Mouse (Mus musculus): ENCODE data around the gene Ttc27. TPM values are rescaled to one million over a fixed set of nuclear protein-coding genes. Genes with fewer than 3 reads are reported as not detected.

Ttc27 gene
- polyA plus RNA-seq, 1 experiment from 2014 or later = 15.6 TPM

DNA sequence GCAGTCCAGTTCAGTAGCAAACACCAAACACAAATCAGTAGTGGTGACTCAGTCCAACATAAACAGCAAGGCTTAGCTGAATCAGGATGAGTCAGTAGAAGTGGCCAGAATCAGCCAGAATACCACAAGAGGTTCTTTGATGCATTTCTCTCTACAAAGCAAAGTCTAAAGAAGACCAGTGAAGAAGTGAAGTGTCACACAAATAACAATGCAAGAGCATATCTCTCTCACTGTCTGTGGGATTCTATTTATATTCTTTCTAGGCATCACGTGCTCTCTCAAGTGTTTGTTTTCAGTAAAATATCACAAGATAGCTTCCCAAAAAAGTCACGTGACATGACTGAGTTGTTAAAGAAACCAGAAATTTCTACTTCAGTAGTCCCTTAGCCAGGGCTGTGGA lies 102.2 kb downstream of the Ttc27 start:
- no peaks in the 10 kb centered on the region for H3K27me3 ChIP-seq (ENCODE audit: control insufficient read depth, insufficient read depth, low read length)
- no peak overlapping the region for H3K9ac ChIP-seq (ENCODE audit: low read length)
- H3K36me3 ChIP-seq (ENCODE audit: control insufficient read depth, insufficient read depth) = peaks cover 3% of the 10 kb centered on the region; the same call in 1 of the 2 replicates
- ATAC-seq (replicated peaks; ENCODE audit: extremely low read depth, insufficient read depth, low FRiP score) = no peak
- no peak overlapping the region for H3K27ac ChIP-seq (ENCODE audit: low read length)
- no peak overlapping the region for H3K4me2 ChIP-seq (ENCODE audit: low read depth, low read length)
- WGBS = 17% methylated on average over 2 of the region's 2 CpGs
- H3K4me3 ChIP-seq (ENCODE audit: low read length) = no peak overlapping the region
- H3K9me3 ChIP-seq (replicated peaks; ENCODE audit: control insufficient read depth, low read length) = peaks cover 4% of the 10 kb centered on the region; the same call in 1 of the 2 replicates
- peaks cover 2% of the 10 kb centered on the region; the same call in 1 of the 2 replicates for H3K4me1 ChIP-seq (ENCODE audit: control insufficient read depth, insufficient read depth, low read length)

DNA sequence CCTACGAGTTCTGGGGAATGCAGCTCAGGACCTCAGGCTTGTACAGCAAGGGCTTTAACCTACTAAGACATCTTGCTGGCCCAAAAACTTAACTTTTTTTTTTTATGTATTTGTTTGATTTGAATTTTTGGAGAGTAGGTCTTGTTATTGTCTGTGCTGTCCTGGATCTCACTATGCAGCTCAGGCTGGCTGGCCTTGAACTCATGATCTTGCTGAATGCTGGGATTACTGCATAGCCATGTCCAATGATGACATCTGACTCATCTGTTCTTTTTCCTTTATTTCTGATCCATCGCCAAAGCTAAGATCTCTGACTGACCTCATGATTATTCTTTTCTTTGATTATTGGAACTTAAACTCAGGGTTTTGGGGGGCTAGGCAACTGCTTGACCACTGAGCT lies 113.3 kb downstream of the Ttc27 start:
- Histone ChIP-seq H3K4me3 (ENCODE audit: low read length) (no peak overlapping the region), H3K9me3 (replicated peaks; ENCODE audit: control insufficient read depth, low read length) (no peaks in the 10 kb centered on the region), H3K4me1 (ENCODE audit: control insufficient read depth, insufficient read depth, low read length) (peaks cover 8% of the 10 kb centered on the region; the same call in 1 of the 2 replicates), H3K4me2 (ENCODE audit: low read depth, low read length) (no peak overlapping the region), H3K27ac (ENCODE audit: low read length) (no peak overlapping the region), H3K9ac (ENCODE audit: low read length) (no peak overlapping the region), H3K27me3 (ENCODE audit: control insufficient read depth, insufficient read depth, low read length) (no peaks in the 10 kb centered on the region), H3K36me3 (ENCODE audit: control insufficient read depth, insufficient read depth) (no peaks in the 10 kb centered on the region)
- no peak for ATAC-seq (replicated peaks; ENCODE audit: extremely low read depth, insufficient read depth, low FRiP score)
- WGBS = 86% methylated on average over 2 of the region's 2 CpGs

DNA sequence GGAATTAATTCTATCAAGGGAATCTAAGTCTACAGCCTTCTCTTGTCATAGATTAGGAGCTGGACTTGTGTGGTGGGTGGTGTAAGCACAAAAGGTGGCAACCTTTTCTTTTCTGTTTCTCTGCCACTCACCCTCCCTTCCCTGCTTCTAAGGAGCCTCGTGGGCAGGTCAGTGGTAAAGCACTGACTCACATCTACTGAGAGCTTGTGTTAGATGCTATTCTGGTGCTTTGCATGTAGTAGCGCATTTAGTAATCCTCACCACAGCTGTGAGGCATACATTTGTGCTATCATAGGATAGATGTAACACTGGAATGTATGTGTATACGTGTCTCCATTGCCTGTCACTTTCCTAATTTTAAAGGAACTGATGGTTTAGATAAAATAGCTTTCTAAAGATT lies 124.2 kb downstream of the Ttc27 start:
- H3K36me3 ChIP-seq (ENCODE audit: control insufficient read depth, insufficient read depth) = no peaks in the 10 kb centered on the region
- H3K4me3 ChIP-seq (ENCODE audit: low read length) = no peak overlapping the region
- 55% methylated on average over 3 of the region's 3 CpGs for WGBS
- H3K9me3 ChIP-seq (replicated peaks; ENCODE audit: control insufficient read depth, low read length) = no peaks in the 10 kb centered on the region
- 0 out of 2 replicates have a peak overlapping the region, but pooled peaks have one; percentile 13 for H3K9ac ChIP-seq (ENCODE audit: low read length)
- peak overlapping the region; percentile 4; the same call in 1 of the 2 replicates for H3K27ac ChIP-seq (ENCODE audit: low read length)
- no peak overlapping the region for H3K4me2 ChIP-seq (ENCODE audit: low read depth, low read length)
- H3K4me1 ChIP-seq (ENCODE audit: control insufficient read depth, insufficient read depth, low read length) = peaks cover 35% of the 10 kb centered on the region
- no peak for ATAC-seq (replicated peaks; ENCODE audit: extremely low read depth, insufficient read depth, low FRiP score)
- no peaks in the 10 kb centered on the region for H3K27me3 ChIP-seq (ENCODE audit: control insufficient read depth, insufficient read depth, low read length)

DNA sequence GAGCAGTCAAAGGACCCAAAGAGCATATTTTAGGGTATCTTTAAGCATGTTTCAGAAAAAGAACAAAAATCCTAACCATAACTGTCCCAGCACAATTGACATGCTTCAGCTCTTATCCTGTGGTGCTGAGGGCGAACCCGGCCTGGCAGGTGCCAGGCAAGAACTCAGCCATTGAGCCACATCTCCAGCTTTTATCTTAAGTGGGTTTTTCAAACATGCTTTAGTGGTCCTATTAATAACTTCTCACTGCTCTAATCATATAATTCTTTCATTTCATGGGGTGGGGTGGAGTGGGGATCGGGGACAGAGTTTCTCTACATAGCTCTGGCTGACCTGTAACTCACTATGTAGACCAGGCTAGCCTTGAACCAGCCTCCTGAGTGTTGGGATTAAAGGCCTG lies 125.1 kb downstream of the Ttc27 start:
- ATAC-seq (replicated peaks; ENCODE audit: extremely low read depth, insufficient read depth, low FRiP score) = peak; percentile 73
- Histone ChIP-seq H3K4me1 (ENCODE audit: control insufficient read depth, insufficient read depth, low read length) (peaks cover 35% of the 10 kb centered on the region), H3K9ac (ENCODE audit: low read length) (no peak overlapping the region), H3K36me3 (ENCODE audit: control insufficient read depth, insufficient read depth) (no peaks in the 10 kb centered on the region), H3K4me2 (ENCODE audit: low read depth, low read length) (no peak overlapping the region), H3K4me3 (ENCODE audit: low read length) (no peak overlapping the region), H3K27me3 (ENCODE audit: control insufficient read depth, insufficient read depth, low read length) (no peaks in the 10 kb centered on the region), H3K9me3 (replicated peaks; ENCODE audit: control insufficient read depth, low read length) (no peaks in the 10 kb centered on the region), H3K27ac (ENCODE audit: low read length) (peak overlapping the region; percentile 67)
- 49% methylated on average over 3 of the region's 3 CpGs for WGBS

DNA sequence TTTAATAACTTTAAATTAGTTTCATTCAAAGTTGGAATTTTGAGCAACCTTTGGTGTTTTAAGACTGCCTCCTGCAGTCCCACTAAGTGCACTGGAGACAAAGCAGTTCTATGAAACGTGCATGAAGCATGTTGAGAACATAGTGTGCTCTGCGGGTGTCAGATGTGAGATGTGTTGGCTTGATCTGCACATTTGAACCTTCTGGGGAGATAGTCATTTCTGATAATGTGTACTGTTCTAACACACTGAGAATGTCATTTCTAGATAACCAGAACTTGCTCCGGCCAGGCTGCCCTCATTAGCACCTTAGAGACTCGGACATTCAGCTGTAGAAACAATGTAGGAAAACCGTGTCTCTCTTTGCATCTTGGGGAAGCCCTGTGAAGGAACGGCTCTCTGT lies 126.0 kb downstream of the Ttc27 start:
- no peak overlapping the region for H3K4me3 ChIP-seq (ENCODE audit: low read length)

DNA sequence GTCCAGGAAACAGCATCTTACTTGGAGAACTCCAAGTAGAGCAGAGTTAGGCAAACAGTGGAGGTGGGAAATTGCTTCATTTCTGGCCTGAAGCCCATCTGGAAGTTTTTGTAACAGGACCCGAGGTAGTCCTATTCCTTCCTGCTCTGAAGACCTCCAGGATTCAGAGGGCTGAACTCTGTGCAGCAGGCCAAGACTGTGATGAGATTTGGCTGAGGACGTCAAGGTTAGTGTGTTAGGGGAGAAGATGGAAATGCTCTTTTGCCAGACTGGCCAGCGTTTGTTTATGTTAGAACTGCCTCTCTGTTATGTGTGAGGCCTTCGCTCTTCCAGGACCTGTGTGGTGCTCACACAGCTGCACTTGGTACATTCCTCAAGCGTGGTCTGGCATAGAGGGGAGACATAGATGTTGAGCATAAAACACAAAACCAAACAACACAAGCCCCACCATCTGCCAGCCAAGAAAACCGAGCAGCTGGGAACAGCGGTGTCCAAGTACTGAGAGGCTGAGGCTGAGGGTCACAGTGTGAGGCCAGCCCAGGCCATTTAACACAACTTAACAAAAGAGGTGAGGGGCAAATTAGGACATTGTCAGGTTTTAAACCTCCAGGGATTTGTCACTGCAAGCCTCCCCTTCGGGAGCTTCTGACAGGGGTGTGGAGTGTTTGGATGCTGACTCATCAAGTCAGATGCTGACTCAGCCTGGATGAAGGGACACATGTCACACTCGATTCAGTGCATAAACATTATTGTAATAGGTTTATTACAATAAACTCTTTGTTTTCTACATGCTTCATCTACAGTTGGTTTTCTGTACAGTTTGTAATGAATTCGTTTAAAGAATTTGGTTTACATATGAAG lies 128.7 kb downstream of the Ttc27 start:
- H3K9ac ChIP-seq (ENCODE audit: low read length) = no peak overlapping the region
- no peaks in the 10 kb centered on the region for H3K36me3 ChIP-seq (ENCODE audit: control insufficient read depth, insufficient read depth)
- H3K4me2 ChIP-seq (ENCODE audit: low read depth, low read length) = no peak overlapping the region
- peak; percentile 74 for ATAC-seq (replicated peaks; ENCODE audit: extremely low read depth, insufficient read depth, low FRiP score)
- H3K9me3 ChIP-seq (replicated peaks; ENCODE audit: control insufficient read depth, low read length) = no peaks in the 10 kb centered on the region
- 43% methylated on average over 10 of the region's 10 CpGs for WGBS
- peaks cover 31% of the 10 kb centered on the region for H3K4me1 ChIP-seq (ENCODE audit: control insufficient read depth, insufficient read depth, low read length)
- H3K4me3 ChIP-seq (ENCODE audit: low read length) = no peak overlapping the region
- peak overlapping the region; percentile 71 for H3K27ac ChIP-seq (ENCODE audit: low read length)
- H3K27me3 ChIP-seq (ENCODE audit: control insufficient read depth, insufficient read depth, low read length) = no peaks in the 10 kb centered on the region

More for the DNA sequence above, 126.0 kb downstream of the Ttc27 start:
- no peak for ATAC-seq (replicated peaks; ENCODE audit: extremely low read depth, insufficient read depth, low FRiP score)
- Histone ChIP-seq H3K27ac (ENCODE audit: low read length) (no peak overlapping the region), H3K27me3 (ENCODE audit: control insufficient read depth, insufficient read depth, low read length) (no peaks in the 10 kb centered on the region), H3K4me2 (ENCODE audit: low read depth, low read length) (no peak overlapping the region), H3K9ac (ENCODE audit: low read length) (no peak overlapping the region), H3K36me3 (ENCODE audit: control insufficient read depth, insufficient read depth) (no peaks in the 10 kb centered on the region), H3K9me3 (replicated peaks; ENCODE audit: control insufficient read depth, low read length) (no peaks in the 10 kb centered on the region), H3K4me1 (ENCODE audit: control insufficient read depth, insufficient read depth, low read length) (peaks cover 35% of the 10 kb centered on the region)
- WGBS = 62% methylated on average over 6 of the region's 6 CpGs

DNA sequence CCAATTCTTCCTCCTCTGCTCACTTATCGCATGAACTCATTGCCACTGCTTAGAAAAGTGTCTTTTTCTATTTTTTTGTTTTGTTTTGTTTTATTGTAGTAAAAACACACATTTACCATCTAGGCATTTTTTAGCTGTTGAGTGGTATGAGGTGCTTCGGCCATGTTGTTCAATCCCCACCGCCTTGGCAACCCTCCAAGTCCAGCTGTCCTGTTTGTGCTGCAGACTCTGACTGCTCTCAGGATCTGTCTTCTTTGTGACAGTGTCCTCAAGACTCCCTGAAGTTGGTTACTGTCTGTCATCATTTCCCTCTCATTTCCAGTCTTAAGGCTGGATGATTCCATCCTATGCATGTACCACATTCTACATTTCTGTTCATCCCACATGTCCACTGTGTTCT lies 132.7 kb downstream of the Ttc27 start:
- no peak for ATAC-seq (replicated peaks; ENCODE audit: extremely low read depth, insufficient read depth, low FRiP score)
- 77% methylated on average over 3 of the region's 3 CpGs for WGBS
- Histone ChIP-seq H3K27me3 (ENCODE audit: control insufficient read depth, insufficient read depth, low read length) (no peaks in the 10 kb centered on the region), H3K36me3 (ENCODE audit: control insufficient read depth, insufficient read depth) (no peaks in the 10 kb centered on the region), H3K27ac (ENCODE audit: low read length) (no peak overlapping the region), H3K4me2 (ENCODE audit: low read depth, low read length) (no peak overlapping the region), H3K9ac (ENCODE audit: low read length) (no peak overlapping the region), H3K9me3 (replicated peaks; ENCODE audit: control insufficient read depth, low read length) (no peaks in the 10 kb centered on the region), H3K4me1 (ENCODE audit: control insufficient read depth, insufficient read depth, low read length) (peaks cover 17% of the 10 kb centered on the region), H3K4me3 (ENCODE audit: low read length) (no peak overlapping the region)

DNA sequence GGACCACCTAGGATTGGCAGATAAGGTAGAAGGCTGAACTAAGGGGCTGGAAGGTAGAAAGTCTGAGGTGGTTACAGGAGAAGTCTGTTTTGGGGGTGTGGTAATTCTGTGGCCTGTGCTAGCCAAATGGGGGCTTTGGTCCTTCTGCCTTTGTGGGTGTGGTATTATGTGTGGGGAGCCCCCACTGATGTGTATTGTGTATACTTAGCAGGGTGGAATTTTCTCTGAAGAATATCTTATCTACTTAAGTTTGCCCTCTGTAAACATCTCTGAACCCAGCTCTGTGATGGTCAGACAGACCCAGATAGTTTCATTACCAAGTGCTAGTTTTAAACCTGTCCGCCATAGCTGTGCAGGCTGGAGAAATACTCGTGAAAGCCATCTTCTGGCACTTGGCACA lies 141.8 kb downstream of the Ttc27 start:
- Histone ChIP-seq H3K4me3 (ENCODE audit: low read length) (no peak overlapping the region), H3K27me3 (ENCODE audit: control insufficient read depth, insufficient read depth, low read length) (no peaks in the 10 kb centered on the region), H3K4me2 (ENCODE audit: low read depth, low read length) (no peak overlapping the region), H3K9ac (ENCODE audit: low read length) (no peak overlapping the region), H3K27ac (ENCODE audit: low read length) (no peak overlapping the region), H3K4me1 (ENCODE audit: control insufficient read depth, insufficient read depth, low read length) (no peaks in the 10 kb centered on the region), H3K9me3 (replicated peaks; ENCODE audit: control insufficient read depth, low read length) (no peaks in the 10 kb centered on the region), H3K36me3 (ENCODE audit: control insufficient read depth, insufficient read depth) (no peaks in the 10 kb centered on the region)
- WGBS = 68% methylated on average over 2 of the region's 2 CpGs
- no peak for ATAC-seq (replicated peaks; ENCODE audit: extremely low read depth, insufficient read depth, low FRiP score)

DNA sequence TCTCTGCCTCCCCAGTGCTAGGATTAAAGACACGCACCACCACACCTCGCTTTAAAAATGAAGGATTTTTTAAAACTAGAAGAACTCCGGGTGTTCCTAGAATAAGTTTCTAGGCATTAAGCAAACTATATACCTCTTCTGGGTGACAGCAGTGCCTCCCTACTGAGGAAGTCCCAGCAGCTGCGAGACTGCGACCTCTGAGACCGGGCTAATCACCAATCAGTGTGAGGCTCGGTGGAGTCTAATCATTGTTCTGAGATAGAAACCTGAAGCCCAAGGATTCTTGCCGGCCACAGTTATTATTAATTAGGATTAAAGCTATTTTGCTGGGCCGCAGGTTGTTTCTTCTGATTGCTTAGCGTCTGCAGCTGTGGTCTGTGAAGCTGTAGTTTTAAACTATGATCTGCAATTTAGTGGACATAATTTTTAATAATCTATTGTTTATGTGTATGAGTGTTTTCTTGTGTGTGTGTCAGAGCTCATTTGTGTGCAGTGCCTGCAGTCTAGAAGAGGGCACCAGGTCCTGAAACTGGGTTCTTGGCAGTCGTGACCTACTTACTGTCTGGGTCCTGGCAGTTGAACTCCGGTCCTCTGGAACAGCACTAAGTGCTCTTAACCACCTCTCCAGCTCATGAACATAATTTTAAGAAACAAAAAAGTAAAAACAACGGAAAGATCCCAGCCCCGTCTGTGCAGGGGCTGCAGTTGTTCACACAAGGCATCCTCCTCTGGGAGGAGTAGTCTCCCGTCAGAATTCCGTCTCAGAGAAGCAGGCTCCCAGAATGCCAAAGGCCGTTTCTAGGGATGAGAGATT lies 142.9 kb downstream of the Ttc27 start:
- no peak overlapping the region for H3K27ac ChIP-seq (ENCODE audit: low read length)
- H3K4me2 ChIP-seq (ENCODE audit: low read depth, low read length) = no peak overlapping the region
- H3K4me1 ChIP-seq (ENCODE audit: control insufficient read depth, insufficient read depth, low read length) = no peaks in the 10 kb centered on the region
- ATAC-seq (replicated peaks; ENCODE audit: extremely low read depth, insufficient read depth, low FRiP score) = no peak
- no peak overlapping the region for H3K4me3 ChIP-seq (ENCODE audit: low read length)
- H3K9ac ChIP-seq (ENCODE audit: low read length) = no peak overlapping the region
- 62% methylated on average over 17 of the region's 17 CpGs for WGBS
- H3K27me3 ChIP-seq (ENCODE audit: control insufficient read depth, insufficient read depth, low read length) = no peaks in the 10 kb centered on the region
- no peaks in the 10 kb centered on the region for H3K36me3 ChIP-seq (ENCODE audit: control insufficient read depth, insufficient read depth)
- H3K9me3 ChIP-seq (replicated peaks; ENCODE audit: control insufficient read depth, low read length) = no peaks in the 10 kb centered on the region

Measured in heart, embryonic 16.5 days (tissue).